Comparison of ENCODE assay signal across 16 mouse cellular contexts in genomic region chr7:67213589-67213988, GRCm38 (mm10).
"Had no signal": no experiment of that assay in that cellular context is flagged by ENCODE, and none has a peak within 500 bp of the region (broad histone marks: within the 10 kb centered on the region; RNA-seq: fewer than 3 reads in every experiment).

No protein-coding gene starts in this region.

- H3K36me3 ChIP-seq: limb, embryonic 12.5 days; limb, embryonic 15.5 days; midbrain, embryonic 12.5 days; midbrain, embryonic 15.5 days; neural tube, embryonic 12.5 days; neural tube, embryonic 15.5 days had no signal

- H3K4me1 ChIP-seq: limb, embryonic 12.5 days; limb, embryonic 15.5 days; midbrain, embryonic 15.5 days; neural tube, embryonic 15.5 days had no signal

- H3K9me3 ChIP-seq: limb, embryonic 12.5 days; limb, embryonic 15.5 days; midbrain, embryonic 12.5 days; midbrain, embryonic 15.5 days; neural tube, embryonic 12.5 days; neural tube, embryonic 15.5 days had no signal

- H3K27ac ChIP-seq: limb, embryonic 12.5 days; limb, embryonic 15.5 days; liver, embryonic 14.5 days; macrophage; midbrain, embryonic 12.5 days; midbrain, embryonic 15.5 days; neural tube, embryonic 12.5 days; neural tube, embryonic 15.5 days; stomach, postnatal 0 days had no signal

- H3K27me3 ChIP-seq: limb, embryonic 12.5 days; limb, embryonic 15.5 days; midbrain, embryonic 12.5 days; midbrain, embryonic 15.5 days; neural tube, embryonic 12.5 days; neural tube, embryonic 15.5 days had no signal

- DNase-seq: kidney, adult 11 months; kidney, adult 9 months; kidney, postnatal 14 days; kidney, postnatal 4 days; lung, embryonic 14.5 days; thymus, adult 18-20 months; thymus, postnatal 36 days had no signal

- H3K4me3 ChIP-seq: limb, embryonic 12.5 days; limb, embryonic 15.5 days; midbrain, embryonic 12.5 days; midbrain, embryonic 15.5 days; neural tube, embryonic 12.5 days; neural tube, embryonic 15.5 days had no signal
